Mouse (Mus musculus) liver, postnatal 0 days (tissue): ENCODE measurements around the gene Tnk2.

Experiments
- CTCF ChIP-seq: sonication (generic); IDR thresholded peaks from 2 replicates; pipeline ENCODE4 v1.5.1; 2016; ENCODE audit warnings: antibody characterized with exemption, low read depth
- EP300 ChIP-seq: IDR thresholded peaks from 2 replicates; pipeline ENCODE4 v1.6.1; 2016; ENCODE audit warnings: antibody characterized with exemption, low read depth, mild to moderate bottlenecking

- no peak for TF ChIP-seq CTCF
- TF ChIP-seq EP300: no peak
These were observed 20.5 kb downstream of the Tnk2 start for GRCm38 (mm10) chr16:32664211-32664610.
